Mouse (Mus musculus) limb, embryonic 10.5 days (tissue): ENCODE measurements around the gene Fam53b. TPM values are rescaled to one million over a fixed set of nuclear protein-coding genes. Genes with fewer than 3 reads are reported as not detected.

Source experiments
- DNase-seq: peaks from one replicate; pipeline ENCODE4 v3.0.0-alpha.2; 2017; ENCODE audit warnings: low spot score
- H3K27ac ChIP-seq: fragments of 300-500 bp; sonication (generic); 2 replicates; pipeline ENCODE4 v1.5.1; 2016; ENCODE audit warnings: mild to moderate bottlenecking
- H3K27me3 ChIP-seq: fragments of 300-500 bp; sonication (generic); 2 replicates; pipeline ENCODE4 v1.6.1; 2016; ENCODE audit warnings: low read depth, mild to moderate bottlenecking; ENCODE audit not compliant: poor library complexity, severe bottlenecking
- H3K36me3 ChIP-seq: fragments of 300-500 bp; sonication (generic); 2 replicates; pipeline ENCODE4 v1.6.1; 2016; ENCODE audit warnings: mild to moderate bottlenecking, moderate library complexity
- H3K4me1 ChIP-seq: fragments of 300-500 bp; sonication (generic); 2 replicates; pipeline ENCODE4 v1.6.1; 2016
- H3K4me3 ChIP-seq: fragments of 300-500 bp; sonication (generic); 2 replicates; pipeline ENCODE4 v1.5.1; 2016; ENCODE audit warnings: mild to moderate bottlenecking, moderate library complexity
- H3K9me3 ChIP-seq: fragments of 300-500 bp; sonication (generic); replicated peaks from 2 replicates; pipeline ENCODE4 v1.6.1; 2016; ENCODE audit warnings: mild to moderate bottlenecking
- WGBS: fragments of 180-500 bp; shearing (Covaris S2); methylation state at CpG from one replicate; pipeline ENCODE4 v1.1.7; 2016; 5-methylcytosine and 5-hydroxymethylcytosine counted together
- polyA plus RNA-seq: library from polyadenylated mRNA; unstranded; fragments of >200 nt; fragmentation: Nextera tagmentation; extraction: Ambion mirVana; gene quantifications from 2 replicates; pipeline ENCODE4 v1.2.1, GENCODE M21; 2016

The Fam53b gene
- polyA plus RNA-seq, 1 experiment from 2014 or later = 32.7 TPM

DNA sequence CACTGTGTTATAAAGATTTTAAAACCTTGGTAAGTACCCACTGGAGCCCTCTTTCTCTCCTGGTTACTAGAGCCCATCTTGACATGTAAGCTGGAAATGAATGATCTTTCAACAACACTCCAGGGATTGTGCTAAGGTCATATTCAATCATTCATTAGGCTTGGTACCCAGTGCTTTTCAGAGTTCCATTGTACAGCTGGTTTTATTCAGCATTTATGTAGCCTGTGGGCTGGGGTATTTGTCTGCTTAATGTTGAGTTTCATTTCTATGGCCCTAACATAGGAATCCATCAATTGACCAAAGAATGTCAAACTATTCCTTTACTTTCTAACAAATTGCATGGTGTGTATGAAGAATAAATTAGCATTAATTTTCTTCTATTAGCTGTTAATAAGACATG is 10.1 kb upstream of the Fam53b start:
- no peak for DNase-seq
- H3K27ac ChIP-seq = no peak overlapping the region
- H3K27me3 ChIP-seq = no peaks in the 10 kb centered on the region
- H3K36me3 ChIP-seq = peaks cover 46% of the 10 kb centered on the region
- 0 out of 2 replicates have a peak, but pooled peaks cover 5% of the 10 kb centered on the region for H3K4me1 ChIP-seq
- no peak overlapping the region for H3K4me3 ChIP-seq
- H3K9me3 ChIP-seq = no peaks in the 10 kb centered on the region

GRCm38 (mm10) chr7:132820692-132821091 is 7.0 kb upstream of the Fam53b start:
- H3K36me3 ChIP-seq = peaks cover 20% of the 10 kb centered on the region
- no peaks in the 10 kb centered on the region for H3K9me3 ChIP-seq
- H3K4me3 ChIP-seq = no peak overlapping the region
- H3K27me3 ChIP-seq = no peaks in the 10 kb centered on the region
- H3K4me1 ChIP-seq = peaks cover 12% of the 10 kb centered on the region
- 85% methylated on average over 3 of the region's 3 CpGs for WGBS
- H3K27ac ChIP-seq = no peak overlapping the region
- no peak for DNase-seq

DNA sequence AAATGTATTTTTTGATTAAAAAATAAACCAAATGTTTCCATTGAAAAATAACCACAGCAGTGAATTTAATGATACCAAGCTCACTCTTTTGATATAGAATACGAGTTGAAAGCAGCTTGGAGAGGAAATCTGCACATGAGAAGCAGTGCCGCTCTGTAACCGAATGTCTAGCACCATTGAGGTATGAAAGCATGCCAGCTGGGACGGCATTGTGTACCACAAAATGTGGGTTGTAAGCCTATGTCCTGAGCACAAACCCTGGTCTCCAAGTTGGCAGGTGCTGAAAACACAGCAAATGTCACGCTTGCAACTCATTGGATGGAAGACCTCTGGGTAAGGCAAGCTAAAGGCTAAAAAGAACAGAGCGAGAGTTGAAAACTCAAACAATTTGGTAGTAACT is 3.4 kb upstream of the Fam53b start:
- no peak for DNase-seq
- 91% methylated on average over 6 of the region's 6 CpGs for WGBS
- Histone ChIP-seq H3K9me3 (no peaks in the 10 kb centered on the region), H3K4me1 (peaks cover 44% of the 10 kb centered on the region), H3K27ac (no peak overlapping the region), H3K27me3 (no peaks in the 10 kb centered on the region), H3K4me3 (no peak overlapping the region), H3K36me3 (peaks cover 6% of the 10 kb centered on the region)

DNA sequence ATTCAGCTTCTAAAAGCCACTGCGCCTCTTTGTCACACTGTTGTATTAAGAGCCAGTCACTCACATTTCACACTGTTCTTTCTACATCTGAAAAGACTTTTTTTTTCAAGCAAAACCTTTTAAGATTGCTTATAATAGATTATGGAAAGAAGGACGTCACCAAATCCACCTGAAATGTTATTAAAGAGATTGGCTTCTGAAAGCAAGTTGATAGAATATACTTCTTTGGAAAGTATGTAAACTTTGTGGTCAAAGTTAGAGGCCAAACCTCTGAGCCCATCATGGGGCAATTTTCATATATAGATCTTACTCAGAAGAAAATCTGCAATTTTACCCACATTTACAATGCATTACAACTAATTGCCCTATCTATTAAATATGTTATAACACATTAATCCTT is 2.8 kb upstream of the Fam53b start:
- peaks cover 6% of the 10 kb centered on the region for H3K36me3 ChIP-seq
- H3K9me3 ChIP-seq = no peaks in the 10 kb centered on the region
- H3K27ac ChIP-seq = no peak overlapping the region
- WGBS = 85% methylated on average over 2 of the region's 2 CpGs
- DNase-seq = no peak
- no peaks in the 10 kb centered on the region for H3K27me3 ChIP-seq
- peaks cover 49% of the 10 kb centered on the region for H3K4me1 ChIP-seq
- H3K4me3 ChIP-seq = no peak overlapping the region

DNA sequence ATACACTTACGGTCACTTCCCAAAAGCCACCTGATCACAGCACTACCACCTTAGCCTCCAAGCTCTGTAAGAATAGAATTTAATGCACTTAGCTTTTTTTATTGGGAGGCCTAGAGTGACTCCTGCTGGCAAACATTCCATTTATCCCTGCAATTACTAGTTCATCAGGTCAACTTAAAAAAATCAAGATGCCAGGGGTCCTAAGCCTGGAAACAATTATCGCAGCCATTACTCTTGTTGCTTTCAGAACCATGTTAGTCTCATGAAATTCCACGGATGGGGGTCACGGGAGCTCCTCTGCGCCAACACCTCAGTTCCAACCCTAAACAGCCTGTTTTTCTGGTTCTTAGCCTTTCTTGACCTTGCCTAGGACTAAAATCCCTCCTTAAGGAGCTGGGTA is 1.4 kb upstream of the Fam53b start:
- DNase-seq = peak; percentile 64

DNA sequence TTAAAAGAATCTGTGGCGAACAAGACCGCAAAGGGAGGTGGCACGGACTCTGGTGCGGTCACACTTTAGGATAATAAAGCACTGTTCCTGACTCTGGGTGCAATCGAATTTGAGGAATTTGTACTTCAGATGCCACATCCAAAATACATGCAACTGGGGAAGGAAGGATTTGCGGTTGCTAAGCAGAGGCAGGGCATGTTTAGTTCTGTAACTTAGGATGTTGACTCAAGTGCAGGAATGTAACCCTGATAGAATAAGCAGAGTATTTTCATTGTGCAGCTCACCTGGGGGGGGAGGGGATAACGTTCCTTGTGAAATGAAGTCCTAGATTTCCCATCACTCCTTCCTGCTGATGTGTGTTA is 384 bp upstream of the Fam53b start:
- H3K4me3 ChIP-seq = peak overlapping the region; percentile 70
- no peaks in the 10 kb centered on the region for H3K36me3 ChIP-seq
- H3K27me3 ChIP-seq = no peaks in the 10 kb centered on the region
- no peaks in the 10 kb centered on the region for H3K9me3 ChIP-seq
- no peak for DNase-seq
- peak overlapping the region; percentile 97 for H3K27ac ChIP-seq
- H3K4me1 ChIP-seq = peaks cover 73% of the 10 kb centered on the region
- WGBS = 1% methylated on average over 7 of the region's 7 CpGs

More for the DNA sequence above, 1.4 kb upstream of the Fam53b start:
- peak overlapping the region; percentile 17; the same call in 1 of the 2 replicates for H3K4me3 ChIP-seq
- H3K9me3 ChIP-seq = no peaks in the 10 kb centered on the region
- WGBS = 20% methylated on average over 5 of the region's 5 CpGs
- H3K4me1 ChIP-seq = peaks cover 63% of the 10 kb centered on the region
- peak overlapping the region; percentile 70 for H3K27ac ChIP-seq
- H3K36me3 ChIP-seq = 0 out of 2 replicates have a peak, but pooled peaks cover under 1% of the 10 kb centered on the region
- H3K27me3 ChIP-seq = no peaks in the 10 kb centered on the region

DNA sequence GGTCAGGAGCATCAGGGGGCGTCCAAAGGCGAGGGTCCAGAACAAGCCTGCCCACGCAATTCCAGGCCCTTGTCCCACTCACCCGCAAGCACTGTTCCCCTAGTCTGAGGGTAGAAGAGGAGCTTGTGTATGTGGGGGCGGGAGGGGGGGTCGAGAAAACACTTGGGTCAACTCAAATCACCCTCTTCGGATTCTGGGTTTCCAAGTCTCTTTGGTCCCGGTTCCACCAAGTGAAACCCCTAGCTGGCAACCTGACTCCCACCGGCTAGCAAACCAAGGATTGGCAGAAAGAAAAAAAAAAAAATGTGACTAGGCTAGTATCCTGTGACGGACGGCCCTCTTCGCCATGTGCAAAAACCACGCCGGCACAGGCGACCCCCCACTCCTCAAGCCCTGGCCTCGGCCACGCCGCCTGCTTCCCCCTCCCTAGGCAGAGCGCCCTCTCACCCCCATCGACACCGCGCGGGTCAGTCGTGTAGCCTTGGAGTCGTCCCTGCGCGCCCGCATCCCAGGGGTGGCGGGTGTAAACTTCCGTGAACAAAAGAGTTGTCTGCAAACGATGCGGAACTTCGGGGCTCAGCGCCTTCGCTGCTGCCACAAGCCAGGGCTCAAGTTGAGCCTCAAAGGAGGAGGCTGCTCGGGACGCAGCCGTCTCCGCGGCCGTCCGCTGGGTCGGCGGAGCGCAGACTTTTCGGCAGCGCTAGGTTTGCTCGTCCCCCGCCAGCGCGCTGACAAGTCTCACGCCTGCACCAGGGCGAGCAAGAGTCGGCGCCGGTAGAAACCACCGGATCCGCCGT is 869 bp downstream of the Fam53b start:
- Histone ChIP-seq H3K4me1 (peaks cover 86% of the 10 kb centered on the region), H3K27ac (peak overlapping the region; percentile 97), H3K27me3 (no peaks in the 10 kb centered on the region), H3K4me3 (peak overlapping the region; percentile 70), H3K9me3 (no peaks in the 10 kb centered on the region), H3K36me3 (no peaks in the 10 kb centered on the region)
- peak; percentile 78 for DNase-seq
- under 1% methylated on average over 57 of the region's 59 CpGs for WGBS

GRCm38 (mm10) chr7:132811716-132812618 is 1.7 kb downstream of the Fam53b start:
- H3K27me3 ChIP-seq = no peaks in the 10 kb centered on the region
- H3K36me3 ChIP-seq = no peaks in the 10 kb centered on the region
- H3K9me3 ChIP-seq = no peaks in the 10 kb centered on the region
- peak overlapping the region; percentile 70 for H3K4me3 ChIP-seq
- peaks cover 94% of the 10 kb centered on the region for H3K4me1 ChIP-seq
- 13% methylated on average over 23 of the region's 23 CpGs for WGBS
- peak overlapping the region; percentile 97 for H3K27ac ChIP-seq
- DNase-seq = peak; percentile 68

DNA sequence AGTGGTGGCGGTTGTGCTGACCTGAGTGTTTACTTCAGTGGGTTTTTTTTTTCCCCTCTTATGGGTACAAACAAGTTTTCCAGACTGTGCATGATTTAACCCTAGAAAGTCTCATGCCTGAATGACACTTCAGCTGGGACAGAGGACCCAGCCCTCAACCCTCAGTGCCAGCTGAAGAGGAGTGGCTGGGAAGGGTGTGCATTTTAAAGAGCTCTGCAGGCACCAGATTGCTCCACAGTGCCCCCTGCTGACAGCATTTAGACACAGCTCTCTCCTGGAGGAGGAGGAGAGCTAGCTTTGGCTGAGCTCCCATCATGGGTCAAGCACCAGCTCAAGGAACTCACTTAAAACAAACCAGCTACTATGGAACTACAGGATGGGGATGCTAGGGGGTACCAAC is 2.8 kb downstream of the Fam53b start:
- peak overlapping the region; percentile 70; the same call in 1 of the 2 replicates for H3K4me3 ChIP-seq
- peaks cover 93% of the 10 kb centered on the region for H3K4me1 ChIP-seq
- H3K27me3 ChIP-seq = no peaks in the 10 kb centered on the region
- 36% methylated on average over 1 of the region's 1 CpGs for WGBS
- no peaks in the 10 kb centered on the region for H3K9me3 ChIP-seq
- peak; percentile 93 for DNase-seq
- peak overlapping the region; percentile 67; the same call in 1 of the 2 replicates for H3K27ac ChIP-seq
- H3K36me3 ChIP-seq = peaks cover 2% of the 10 kb centered on the region; the same call in 1 of the 2 replicates

GRCm38 (mm10) chr7:132810368-132810767 is 3.3 kb downstream of the Fam53b start:
- H3K4me3 ChIP-seq = peak overlapping the region; percentile 17; the same call in 1 of the 2 replicates

GRCm38 (mm10) chr7:132809721-132810120 is 4.0 kb downstream of the Fam53b start:
- Histone ChIP-seq H3K27ac (peak overlapping the region; percentile 84), H3K27me3 (no peaks in the 10 kb centered on the region), H3K36me3 (peaks cover 2% of the 10 kb centered on the region; the same call in 1 of the 2 replicates), H3K4me1 (peaks cover 84% of the 10 kb centered on the region), H3K9me3 (no peaks in the 10 kb centered on the region), H3K4me3 (peak overlapping the region; percentile 38)
- 23% methylated on average over 6 of the region's 6 CpGs for WGBS
- DNase-seq = no peak

More at GRCm38 (mm10) chr7:132810368-132810767, 3.3 kb downstream of the Fam53b start:
- DNase-seq = peak; percentile 49
- Histone ChIP-seq H3K36me3 (peaks cover 2% of the 10 kb centered on the region; the same call in 1 of the 2 replicates), H3K27ac (peak overlapping the region; percentile 56; the same call in 1 of the 2 replicates), H3K4me1 (peaks cover 88% of the 10 kb centered on the region), H3K27me3 (no peaks in the 10 kb centered on the region), H3K9me3 (no peaks in the 10 kb centered on the region)
- WGBS = 8% methylated on average over 6 of the region's 6 CpGs

DNA sequence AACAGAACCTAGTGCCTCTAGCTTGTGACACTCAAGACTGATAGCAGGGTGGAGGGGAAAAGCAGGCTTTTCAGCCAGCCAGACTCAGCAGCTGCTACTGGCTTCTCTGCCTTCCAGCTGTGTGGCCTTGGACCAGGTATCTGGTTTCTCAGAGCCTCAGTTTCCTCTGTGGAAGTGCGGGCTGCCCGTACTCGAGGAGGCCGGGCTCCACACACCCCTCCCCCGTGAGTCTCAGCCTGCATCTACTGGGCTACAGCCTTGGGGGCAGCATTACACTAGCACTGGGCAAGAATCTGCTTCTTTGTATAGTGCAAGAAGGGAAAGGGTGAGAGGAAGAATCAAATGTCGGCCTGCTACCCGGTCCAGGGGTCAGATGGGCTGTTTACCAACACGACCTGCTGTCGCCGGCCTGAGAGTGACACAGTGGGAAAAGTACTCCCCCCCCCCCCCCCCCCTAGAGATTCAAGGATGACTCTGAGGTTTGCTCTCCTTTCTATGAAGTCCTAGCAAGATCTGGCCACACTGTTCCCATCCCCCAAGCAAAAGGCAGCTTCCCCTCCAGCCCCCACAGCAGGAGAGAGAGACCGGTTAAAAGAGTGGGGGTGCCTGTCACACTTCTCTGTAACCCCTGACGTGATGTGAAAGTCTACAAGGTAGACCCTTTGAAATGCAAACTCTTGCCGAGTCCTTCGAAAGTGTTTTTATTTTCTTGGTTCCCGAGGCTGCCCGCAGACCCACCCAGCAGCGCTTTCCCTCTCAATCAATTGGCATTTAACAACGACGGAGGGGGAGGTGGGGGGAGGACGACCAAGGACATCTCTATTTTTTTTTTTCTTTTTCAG is 4.6 kb downstream of the Fam53b start:
- H3K4me1 ChIP-seq = peaks cover 82% of the 10 kb centered on the region
- H3K36me3 ChIP-seq = peaks cover 2% of the 10 kb centered on the region; the same call in 1 of the 2 replicates
- peak overlapping the region; percentile 84 for H3K27ac ChIP-seq
- DNase-seq = peak; percentile 59
- H3K27me3 ChIP-seq = no peaks in the 10 kb centered on the region
- no peaks in the 10 kb centered on the region for H3K9me3 ChIP-seq
- H3K4me3 ChIP-seq = peak overlapping the region; percentile 38
- WGBS = 1% methylated on average over 20 of the region's 20 CpGs
